Mouse (Mus musculus): ENCODE measurements around the gene Pnmt. TPM values are rescaled to one million over a fixed set of nuclear protein-coding genes. Genes with fewer than 3 reads are reported as not detected.

Gene Pnmt
- polyA plus RNA-seq, 1 experiment: 1.3 TPM

GRCm38 (mm10) chr11:98389221-98389780 lies 3.1 kb downstream of the Pnmt start:
- Histone ChIP-seq H3K4me1 (replicated peaks; ENCODE audit: control insufficient read depth, insufficient read depth, low read length) (peaks cover 37% of the 10 kb centered on the region), H3K36me3 (ENCODE audit: control insufficient read depth, insufficient read depth, low read length) (no peaks in the 10 kb centered on the region), H3K27ac (ENCODE audit: control insufficient read depth, insufficient read depth, low read length) (no peak overlapping the region), H3K27me3 (ENCODE audit: control insufficient read depth, insufficient read depth, low read length) (no peaks in the 10 kb centered on the region), H3K4me3 (ENCODE audit: control insufficient read depth, insufficient read depth, low read length) (no peak overlapping the region)
- DNase-seq: peak; percentile 73
- TF ChIP-seq CTCF (IDR thresholded peaks at IDR 0.05; ENCODE audit: borderline replicate concordance, control insufficient read depth, extremely low read depth, insufficient read depth, low read length, poor library complexity) (peak; percentile 82), POLR2A (IDR thresholded peaks at IDR 0.05; ENCODE audit: control insufficient read depth, extremely low read depth, insufficient read depth, low read length, poor library complexity) (no peak)
- 27% methylated on average over 9 of the region's 9 CpGs for WGBS

DNA sequence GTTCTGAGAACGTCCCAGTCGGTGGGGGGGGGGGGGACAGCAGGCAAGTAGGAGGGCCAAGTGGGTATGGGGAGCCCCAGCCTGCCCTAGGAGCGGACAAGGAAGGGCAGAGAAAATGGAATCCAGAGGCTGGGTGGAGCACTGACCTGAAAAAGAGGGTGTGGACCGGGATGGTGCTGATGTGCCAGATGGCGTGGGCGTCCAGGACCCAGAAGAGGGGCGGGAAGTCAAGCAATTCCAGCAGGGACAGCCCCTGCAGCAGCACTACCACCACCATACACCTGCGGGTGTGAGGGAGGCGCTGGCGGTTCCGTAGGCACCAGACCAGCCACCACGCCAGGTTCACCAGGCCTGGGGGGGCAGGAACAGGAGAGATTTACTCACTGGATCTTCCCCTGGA lies 3.9 kb downstream of the Pnmt start:
- no peak for DNase-seq
- 93% methylated on average over 12 of the region's 12 CpGs for WGBS
- Histone ChIP-seq H3K4me1 (replicated peaks; ENCODE audit: control insufficient read depth, insufficient read depth, low read length) (peaks cover 42% of the 10 kb centered on the region), H3K4me3 (ENCODE audit: control insufficient read depth, insufficient read depth, low read length) (no peak overlapping the region), H3K27me3 (ENCODE audit: control insufficient read depth, insufficient read depth, low read length) (no peaks in the 10 kb centered on the region), H3K27ac (ENCODE audit: control insufficient read depth, insufficient read depth, low read length) (no peak overlapping the region), H3K36me3 (ENCODE audit: control insufficient read depth, insufficient read depth, low read length) (no peaks in the 10 kb centered on the region)
- no peak for TF ChIP-seq POLR2A (IDR thresholded peaks at IDR 0.05; ENCODE audit: control insufficient read depth, extremely low read depth, insufficient read depth, low read length, poor library complexity)
- no peak for TF ChIP-seq CTCF (IDR thresholded peaks at IDR 0.05; ENCODE audit: borderline replicate concordance, control insufficient read depth, extremely low read depth, insufficient read depth, low read length, poor library complexity)

GRCm38 (mm10) chr11:98392034-98392433 lies 5.8 kb downstream of the Pnmt start:
- Histone ChIP-seq H3K36me3 (ENCODE audit: control insufficient read depth, insufficient read depth, low read length) (no peaks in the 10 kb centered on the region), H3K4me3 (ENCODE audit: control insufficient read depth, insufficient read depth, low read length) (no peak overlapping the region), H3K4me1 (replicated peaks; ENCODE audit: control insufficient read depth, insufficient read depth, low read length) (peaks cover 41% of the 10 kb centered on the region), H3K27ac (ENCODE audit: control insufficient read depth, insufficient read depth, low read length) (no peak overlapping the region), H3K27me3 (ENCODE audit: control insufficient read depth, insufficient read depth, low read length) (no peaks in the 10 kb centered on the region)
- DNase-seq: no peak
- WGBS: 65% methylated on average over 7 of the region's 8 CpGs
- no peak for TF ChIP-seq POLR2A (IDR thresholded peaks at IDR 0.05; ENCODE audit: control insufficient read depth, extremely low read depth, insufficient read depth, low read length, poor library complexity)

DNA sequence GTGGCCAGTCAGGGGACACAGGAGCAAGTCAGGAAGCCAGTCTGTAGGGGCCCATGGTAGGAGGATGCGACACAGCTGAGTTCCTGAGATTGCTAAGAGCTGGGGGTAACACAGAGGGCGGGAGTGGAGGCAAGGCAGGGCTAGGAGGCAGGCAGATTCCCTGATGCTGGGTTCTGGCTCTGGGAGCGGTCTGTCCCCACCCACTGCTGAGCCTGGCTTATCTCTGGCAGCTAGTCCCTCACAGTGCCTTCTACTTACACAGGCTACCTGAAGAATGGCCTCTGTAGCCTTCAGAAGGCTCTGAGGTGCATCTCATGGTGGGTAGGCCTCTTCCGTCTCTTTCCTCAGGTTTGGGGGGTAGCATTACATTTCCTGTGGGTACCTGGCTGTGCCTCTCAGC lies 6.4 kb downstream of the Pnmt start:
- Histone ChIP-seq H3K27ac (ENCODE audit: control insufficient read depth, insufficient read depth, low read length) (peak overlapping the region; percentile 97), H3K4me1 (replicated peaks; ENCODE audit: control insufficient read depth, insufficient read depth, low read length) (peaks cover 41% of the 10 kb centered on the region), H3K27me3 (ENCODE audit: control insufficient read depth, insufficient read depth, low read length) (no peaks in the 10 kb centered on the region), H3K4me3 (ENCODE audit: control insufficient read depth, insufficient read depth, low read length) (no peak overlapping the region), H3K36me3 (ENCODE audit: control insufficient read depth, insufficient read depth, low read length) (no peaks in the 10 kb centered on the region)
- WGBS: 29% methylated on average over 4 of the region's 4 CpGs
- no peak for TF ChIP-seq CTCF (IDR thresholded peaks at IDR 0.05; ENCODE audit: borderline replicate concordance, control insufficient read depth, extremely low read depth, insufficient read depth, low read length, poor library complexity)
- no peak for TF ChIP-seq POLR2A (IDR thresholded peaks at IDR 0.05; ENCODE audit: control insufficient read depth, extremely low read depth, insufficient read depth, low read length, poor library complexity)
- DNase-seq: peak; percentile 19

GRCm38 (mm10) chr11:98393317-98393716 lies 7.1 kb downstream of the Pnmt start:
- Histone ChIP-seq H3K36me3 (ENCODE audit: control insufficient read depth, insufficient read depth, low read length) (no peaks in the 10 kb centered on the region), H3K4me1 (replicated peaks; ENCODE audit: control insufficient read depth, insufficient read depth, low read length) (peaks cover 41% of the 10 kb centered on the region), H3K4me3 (ENCODE audit: control insufficient read depth, insufficient read depth, low read length) (no peak overlapping the region), H3K27me3 (ENCODE audit: control insufficient read depth, insufficient read depth, low read length) (no peaks in the 10 kb centered on the region), H3K27ac (ENCODE audit: control insufficient read depth, insufficient read depth, low read length) (peak overlapping the region; percentile 97)
- 7% methylated on average over 6 of the region's 6 CpGs for WGBS
- peak; percentile 86 for TF ChIP-seq POLR2A (IDR thresholded peaks at IDR 0.05; ENCODE audit: control insufficient read depth, extremely low read depth, insufficient read depth, low read length, poor library complexity)
- TF ChIP-seq CTCF (IDR thresholded peaks at IDR 0.05; ENCODE audit: borderline replicate concordance, control insufficient read depth, extremely low read depth, insufficient read depth, low read length, poor library complexity): peak; percentile 37; the same call in 1 of the 2 replicates
- DNase-seq: peak; percentile 82

DNA sequence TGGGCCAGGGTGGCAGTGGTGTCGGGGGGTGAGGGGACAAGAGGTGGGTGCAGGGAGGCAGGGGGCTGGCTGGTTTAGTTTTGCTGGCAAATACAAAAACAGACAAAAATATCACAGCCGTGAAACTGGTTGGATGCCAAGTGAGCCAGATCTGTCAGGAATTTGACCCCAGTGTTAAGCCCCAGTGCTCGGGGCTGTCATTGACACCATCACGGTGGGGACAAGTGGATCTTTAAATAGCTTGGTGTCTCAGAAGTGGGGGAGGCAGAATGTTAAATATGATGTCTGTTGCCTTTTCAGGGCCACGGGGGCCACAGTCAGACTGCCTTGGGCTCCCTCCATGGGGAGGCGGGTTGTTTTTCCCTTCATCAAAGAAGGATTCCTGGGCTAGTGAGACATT lies 8.1 kb downstream of the Pnmt start:
- no peaks in the 10 kb centered on the region for H3K27me3 ChIP-seq (ENCODE audit: control insufficient read depth, insufficient read depth, low read length)
- 83% methylated on average over 6 of the region's 6 CpGs for WGBS
- H3K36me3 ChIP-seq (ENCODE audit: control insufficient read depth, insufficient read depth, low read length): no peaks in the 10 kb centered on the region
- no peak overlapping the region for H3K4me3 ChIP-seq (ENCODE audit: control insufficient read depth, insufficient read depth, low read length)
- TF ChIP-seq POLR2A (IDR thresholded peaks at IDR 0.05; ENCODE audit: control insufficient read depth, extremely low read depth, insufficient read depth, low read length, poor library complexity) (no peak), CTCF (IDR thresholded peaks at IDR 0.05; ENCODE audit: borderline replicate concordance, control insufficient read depth, extremely low read depth, insufficient read depth, low read length, poor library complexity) (no peak)
- DNase-seq: no peak
- H3K4me1 ChIP-seq (replicated peaks; ENCODE audit: control insufficient read depth, insufficient read depth, low read length): peaks cover 36% of the 10 kb centered on the region
- peak overlapping the region; percentile 97 for H3K27ac ChIP-seq (ENCODE audit: control insufficient read depth, insufficient read depth, low read length)

GRCm38 (mm10) chr11:98395041-98395440 lies 8.8 kb downstream of the Pnmt start:
- TF ChIP-seq CTCF (IDR thresholded peaks at IDR 0.05; ENCODE audit: borderline replicate concordance, control insufficient read depth, extremely low read depth, insufficient read depth, low read length, poor library complexity): no peak
- no peak for TF ChIP-seq POLR2A (IDR thresholded peaks at IDR 0.05; ENCODE audit: control insufficient read depth, extremely low read depth, insufficient read depth, low read length, poor library complexity)
- 65% methylated on average over 4 of the region's 4 CpGs for WGBS
- no peak overlapping the region for H3K4me3 ChIP-seq (ENCODE audit: control insufficient read depth, insufficient read depth, low read length)
- H3K27me3 ChIP-seq (ENCODE audit: control insufficient read depth, insufficient read depth, low read length): no peaks in the 10 kb centered on the region
- no peak for DNase-seq
- peaks cover 36% of the 10 kb centered on the region for H3K4me1 ChIP-seq (replicated peaks; ENCODE audit: control insufficient read depth, insufficient read depth, low read length)
- no peaks in the 10 kb centered on the region for H3K36me3 ChIP-seq (ENCODE audit: control insufficient read depth, insufficient read depth, low read length)
- H3K27ac ChIP-seq (ENCODE audit: control insufficient read depth, insufficient read depth, low read length): no peak overlapping the region
